Mouse (Mus musculus): ENCODE results near the gene Gm38655.

Gene Gm38655

GRCm38 (mm10) chr17:25175411-25175810, at the start of gene Gm38655:
Gene Gm38655 (minus strand): TSS chr17:25175471.
- 71% methylated on average over 9 of the region's 9 CpGs for WGBS

GRCm38 (mm10) chr17:25224586-25225222, 49.4 kb upstream of the Gm38655 start:
- WGBS: 84% methylated on average over 7 of the region's 7 CpGs

- WGBS: 33% methylated on average over 6 of the region's 6 CpGs
Observed at GRCm38 (mm10) chr17:25222951-25223601, 47.8 kb upstream of the Gm38655 start.

- 16% methylated on average over 17 of the region's 28 CpGs for WGBS
Observed at GRCm38 (mm10) chr17:25222504-25222940, 47.3 kb upstream of the Gm38655 start.

- WGBS: 8% methylated on average over 20 of the region's 30 CpGs
Observed at GRCm38 (mm10) chr17:25221821-25222503, 46.7 kb upstream of the Gm38655 start.

GRCm38 (mm10) chr17:25220746-25221145, 45.5 kb upstream of the Gm38655 start:
- WGBS: 63% methylated on average over 1 of the region's 1 CpGs

- WGBS: 88% methylated on average over 15 of the region's 15 CpGs
Observed at GRCm38 (mm10) chr17:25219492-25220295, 44.4 kb upstream of the Gm38655 start.

- WGBS: 89% methylated on average over 9 of the region's 9 CpGs
Observed at GRCm38 (mm10) chr17:25218967-25219366, 43.7 kb upstream of the Gm38655 start.

GRCm38 (mm10) chr17:25215431-25215830, 40.2 kb upstream of the Gm38655 start:
- 83% methylated on average over 3 of the region's 3 CpGs for WGBS

- WGBS: 53% methylated on average over 4 of the region's 4 CpGs
Observed at GRCm38 (mm10) chr17:25211705-25212104, 36.4 kb upstream of the Gm38655 start.

- WGBS: 59% methylated on average over 15 of the region's 15 CpGs
Observed at GRCm38 (mm10) chr17:25210680-25211466, 35.6 kb upstream of the Gm38655 start.

GRCm38 (mm10) chr17:25210006-25210405, 34.7 kb upstream of the Gm38655 start:
- WGBS: 91% methylated on average over 4 of the region's 4 CpGs

- WGBS: 82% methylated on average over 4 of the region's 4 CpGs
Observed at GRCm38 (mm10) chr17:25202401-25202800, 27.1 kb upstream of the Gm38655 start.

GRCm38 (mm10) chr17:25189091-25189490, 13.8 kb upstream of the Gm38655 start:
- under 1% methylated on average over 16 of the region's 16 CpGs for WGBS

- WGBS: under 1% methylated on average over 101 of the region's 104 CpGs
Observed at GRCm38 (mm10) chr17:25188150-25189031, 13.1 kb upstream of the Gm38655 start, which contains the start of gene Unkl. Gene Unkl (plus strand): TSS chr17:25188397.

GRCm38 (mm10) chr17:25187784-25188149, 12.5 kb upstream of the Gm38655 start:
- WGBS: 5% methylated on average over 11 of the region's 11 CpGs

GRCm38 (mm10) chr17:25184961-25185360, 9.7 kb upstream of the Gm38655 start:
- WGBS: 6% methylated on average over 17 of the region's 17 CpGs

GRCm38 (mm10) chr17:25184129-25184691, 8.9 kb upstream of the Gm38655 start, which contains the start of gene BC003965:
Gene BC003965 (plus strand): TSS chr17:25184554.
- under 1% methylated on average over 50 of the region's 50 CpGs for WGBS

GRCm38 (mm10) chr17:25172558-25172957, 2.7 kb downstream of the Gm38655 start:
- 85% methylated on average over 3 of the region's 3 CpGs for WGBS

- WGBS: 90% methylated on average over 2 of the region's 2 CpGs
Observed at GRCm38 (mm10) chr17:25169706-25170105, 5.6 kb downstream of the Gm38655 start.
